Mouse (Mus musculus): ENCODE results near the gene Prr13. TPM values are rescaled to one million over a fixed set of nuclear protein-coding genes. Genes with fewer than 3 reads are reported as not detected.
A peak's percentile ranks its signal among the peaks of the same experiment; 100 is the strongest.

Gene Prr13
- total and polyA plus RNA-seq, 3 experiments = 17.3 to 73.3 TPM; not detected in 1

GRCm38 (mm10) chr15:102503924-102504782 lies 45.3 kb downstream of the Prr13 start:
- Histone ChIP-seq H3K4me1 (ENCODE audit: control insufficient read depth in 1 of 2, insufficient read depth in 2 of 2, low read length in 2 of 2) (peaks cover 13 to 15% of the 10 kb centered on the region in 2 experiments), H3K27me3 (ENCODE audit: control insufficient read depth in 1 of 2, insufficient read depth in 2 of 2, low read length in 2 of 2) (no peaks in the 10 kb centered on the region), H3K9me3 (replicated peaks; ENCODE audit: insufficient read depth, low read length) (no peaks in the 10 kb centered on the region), H3K9ac (ENCODE audit: control insufficient read depth, low read depth, low read length, poor library complexity, severe bottlenecking) (no peak overlapping the region), H3K27ac (ENCODE audit: control insufficient read depth, low read depth, low read length) (no peak overlapping the region), H3K79me2 (ENCODE audit: control insufficient read depth, insufficient read depth, low read length, poor library complexity) (no peaks in the 10 kb centered on the region), H3K36me3 (ENCODE audit: control insufficient read depth in 1 of 2, insufficient read depth in 2 of 2, low read length in 2 of 2) (peaks cover 21 to 24% of the 10 kb centered on the region in 2 experiments), H3K4me3 (ENCODE audit: control insufficient read depth in 1 of 2, insufficient read depth in 1 of 2, low read depth in 2 of 2, low read length in 2 of 2) (no peak overlapping the region)
- TF ChIP-seq ZMIZ1 (IDR thresholded peaks at IDR 0.05; ENCODE audit: low read depth, low read length) (no peak), POLR2AphosphoS2 (IDR thresholded peaks at IDR 0.05; ENCODE audit: low read length) (peak; percentile 53), MAFK (IDR thresholded peaks at IDR 0.05; ENCODE audit: borderline replicate concordance, low read depth, low read length) (no peak), KAT2A (conservative IDR thresholded peaks at IDR 0.05; ENCODE audit: low read depth, low read length) (peak; percentile 21; the same call in 1 of the 2 replicates), GATA1 (IDR thresholded peaks at IDR 0.05; ENCODE audit: low read depth, low read length) (no peak), POLR2A (IDR thresholded peaks at IDR 0.05; ENCODE audit: control insufficient read depth in 1 of 2, insufficient read depth in 1 of 2, low read depth in 1 of 2, low read length in 2 of 2, poor library complexity in 1 of 2) (peak in 1 of 2 experiments; percentile 48; a peak in 1 of 4 replicates)
- DNase-seq (ENCODE audit: low read depth, low spot score) = no peak

- Histone ChIP-seq H3K9me3 (replicated peaks; ENCODE audit: insufficient read depth, low read length) (no peaks in the 10 kb centered on the region), H3K27me3 (ENCODE audit: control insufficient read depth in 1 of 2, insufficient read depth in 2 of 2, low read length in 2 of 2) (no peaks in the 10 kb centered on the region), H3K79me2 (ENCODE audit: control insufficient read depth, insufficient read depth, low read length, poor library complexity) (no peaks in the 10 kb centered on the region), H3K9ac (ENCODE audit: control insufficient read depth, low read depth, low read length, poor library complexity, severe bottlenecking) (no peak overlapping the region), H3K27ac (ENCODE audit: control insufficient read depth, low read depth, low read length) (no peak overlapping the region), H3K4me3 (ENCODE audit: control insufficient read depth in 1 of 2, insufficient read depth in 1 of 2, low read depth in 2 of 2, low read length in 2 of 2) (no peak overlapping the region), H3K4me1 (ENCODE audit: control insufficient read depth in 1 of 2, insufficient read depth in 2 of 2, low read length in 2 of 2) (peaks cover 7 to 18% of the 10 kb centered on the region in 2 experiments), H3K36me3 (ENCODE audit: control insufficient read depth in 1 of 2, insufficient read depth in 2 of 2, low read length in 2 of 2) (peaks cover 13 to 16% of the 10 kb centered on the region in 2 experiments)
- DNase-seq (ENCODE audit: low read depth, low spot score) = no peak
- TF ChIP-seq SMC3 (IDR thresholded peaks at IDR 0.05; ENCODE audit: low read depth, low read length) (no peak), NELFE (IDR thresholded peaks at IDR 0.05; ENCODE audit: low read depth, low read length) (no peak), POLR2A (IDR thresholded peaks at IDR 0.05; ENCODE audit: control insufficient read depth in 1 of 2, insufficient read depth in 1 of 2, low read depth in 1 of 2, low read length in 2 of 2, poor library complexity in 1 of 2) (peak in 1 of 2 experiments; percentile 37; a peak in 1 of 4 replicates), POLR2AphosphoS2 (IDR thresholded peaks at IDR 0.05; ENCODE audit: low read length) (peak; percentile 46), ZMIZ1 (IDR thresholded peaks at IDR 0.05; ENCODE audit: low read depth, low read length) (peak; percentile 40)
Measured at GRCm38 (mm10) chr15:102505073-102505769, 46.4 kb downstream of the Prr13 start.

GRCm38 (mm10) chr15:102505770-102506463 lies 47.1 kb downstream of the Prr13 start:
- H3K4me3 ChIP-seq (ENCODE audit: control insufficient read depth in 1 of 2, insufficient read depth in 1 of 2, low read depth in 2 of 2, low read length in 2 of 2) = no peak overlapping the region
- peak; percentile 42 for DNase-seq (ENCODE audit: low read depth, low spot score)
- peak overlapping the region; percentile 33 for H3K27ac ChIP-seq (ENCODE audit: control insufficient read depth, low read depth, low read length)
- H3K79me2 ChIP-seq (ENCODE audit: control insufficient read depth, insufficient read depth, low read length, poor library complexity) = no peaks in the 10 kb centered on the region
- no peaks in the 10 kb centered on the region for H3K9me3 ChIP-seq (replicated peaks; ENCODE audit: insufficient read depth, low read length)
- H3K9ac ChIP-seq (ENCODE audit: control insufficient read depth, low read depth, low read length, poor library complexity, severe bottlenecking) = no peak overlapping the region
- no peaks in the 10 kb centered on the region for H3K27me3 ChIP-seq (ENCODE audit: control insufficient read depth in 1 of 2, insufficient read depth in 2 of 2, low read length in 2 of 2)
- peaks cover 7 to 22% of the 10 kb centered on the region in 2 experiments for H3K4me1 ChIP-seq (ENCODE audit: control insufficient read depth in 1 of 2, insufficient read depth in 2 of 2, low read length in 2 of 2)
- no peak for TF ChIP-seq TAL1 (IDR thresholded peaks at IDR 0.05; ENCODE audit: low read length)
- 0 out of 2 replicates have a peak, but pooled peaks have one; percentile 11 for TF ChIP-seq ZKSCAN1 (IDR thresholded peaks at IDR 0.05; ENCODE audit: low read depth, low read length)
- TF ChIP-seq BHLHE40 (IDR thresholded peaks at IDR 0.05; ENCODE audit: borderline replicate concordance, low read depth, low read length) = 0 out of 2 replicates have a peak, but pooled peaks have one; percentile 39
- TF ChIP-seq ETS1 (IDR thresholded peaks at IDR 0.05; ENCODE audit: low read depth, low read length) = no peak
- peak; percentile 19; the same call in 1 of the 2 replicates for TF ChIP-seq POLR2AphosphoS2 (IDR thresholded peaks at IDR 0.05; ENCODE audit: low read length)
- peaks cover 7 to 14% of the 10 kb centered on the region in 2 experiments for H3K36me3 ChIP-seq (ENCODE audit: control insufficient read depth in 1 of 2, insufficient read depth in 2 of 2, low read length in 2 of 2)

Measured in MEL (cell line).